Mouse (Mus musculus) v-Abl transformed pro-B cells (cell line): ENCODE data around the gene Zfp36l2.
"Not testable (repeated sequence)": the region's sequence is repeated elsewhere in the genome, so short reads cannot be mapped to it uniquely, and the experiment has no call there.

Source experiments
- in situ Hi-C, 2 experiments: fragments of 400-800 bp; cut with MboI; formaldehyde crosslinking; loops; one replicate each; pipeline ENCODE4 v1.15.1; 2025; ENCODE audit not compliant: unreplicated experiment in 2 of 2

Zfp36l2 gene

DNA sequence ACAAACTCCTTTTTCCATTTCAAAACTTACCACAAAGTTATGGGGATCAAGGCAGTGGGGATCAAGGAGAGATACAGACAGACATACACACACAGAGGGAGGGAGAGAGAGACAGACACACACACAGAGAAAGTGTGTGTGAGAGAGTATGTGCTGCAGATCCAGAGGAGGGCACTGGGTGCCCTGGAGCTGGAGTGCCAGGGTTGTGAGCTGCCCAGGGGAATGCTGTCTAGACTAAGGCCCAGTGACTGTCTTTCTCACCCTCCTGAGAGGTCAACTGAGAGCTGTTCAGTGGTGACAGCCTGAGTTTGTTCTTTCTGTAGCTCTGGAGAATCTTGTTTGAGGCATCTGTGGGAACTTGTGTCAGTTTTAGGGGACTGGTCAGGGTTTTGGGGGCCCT, 8.6 kb upstream of the Zfp36l2 start:
- in situ Hi-C loops: loop anchor here (5.0 to 10.0 kb wide), 3 partner anchors 169 to 322 kb away; no protein-coding TSS in a partner anchor

DNA sequence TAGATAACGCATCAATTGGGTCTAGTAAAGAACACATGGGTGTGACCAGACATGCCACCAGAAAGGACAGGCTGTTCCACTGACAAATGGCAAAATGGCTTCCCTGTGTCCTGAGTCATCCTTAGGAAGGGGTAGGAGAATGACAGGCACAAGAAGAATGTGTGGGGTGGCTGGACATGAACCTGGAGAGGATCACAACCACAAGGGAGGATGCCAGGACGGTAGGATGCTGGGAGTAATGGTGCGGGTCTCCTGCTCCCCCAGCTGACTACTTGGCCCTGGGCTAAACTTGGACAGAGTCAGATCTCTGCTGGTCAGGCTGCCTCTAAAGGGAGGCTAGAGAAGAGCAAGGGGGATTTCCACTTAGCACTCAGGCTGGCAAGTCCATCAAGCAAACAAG, 8.1 kb upstream of the Zfp36l2 start:
- in situ Hi-C loops: loop anchor here (5.0 to 10.0 kb wide), 3 partner anchors 169 to 321 kb away; no protein-coding TSS in a partner anchor

DNA sequence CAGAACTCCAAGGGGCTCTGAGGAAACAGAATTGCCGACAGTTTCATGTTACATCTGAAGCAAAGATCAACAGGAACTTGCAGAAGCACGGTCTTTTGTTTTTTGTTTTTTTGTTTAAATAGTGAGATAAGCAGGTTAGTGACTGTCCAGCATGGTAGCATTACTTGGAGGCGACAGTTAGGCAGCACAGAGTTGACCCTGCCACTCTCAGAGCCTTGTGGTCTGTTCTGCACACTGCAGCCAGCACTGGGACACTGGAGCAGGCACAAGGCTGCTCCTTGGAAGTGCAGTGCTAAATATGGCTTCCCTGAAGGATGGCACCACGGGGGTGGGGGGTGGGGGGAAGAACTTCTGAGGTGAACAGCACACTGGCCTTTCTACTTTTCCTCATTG, 7.3 kb upstream of the Zfp36l2 start:
- in situ Hi-C loops: loop anchor here (5.0 to 10.0 kb wide), 3 partner anchors 168 to 320 kb away; no protein-coding TSS in a partner anchor

DNA sequence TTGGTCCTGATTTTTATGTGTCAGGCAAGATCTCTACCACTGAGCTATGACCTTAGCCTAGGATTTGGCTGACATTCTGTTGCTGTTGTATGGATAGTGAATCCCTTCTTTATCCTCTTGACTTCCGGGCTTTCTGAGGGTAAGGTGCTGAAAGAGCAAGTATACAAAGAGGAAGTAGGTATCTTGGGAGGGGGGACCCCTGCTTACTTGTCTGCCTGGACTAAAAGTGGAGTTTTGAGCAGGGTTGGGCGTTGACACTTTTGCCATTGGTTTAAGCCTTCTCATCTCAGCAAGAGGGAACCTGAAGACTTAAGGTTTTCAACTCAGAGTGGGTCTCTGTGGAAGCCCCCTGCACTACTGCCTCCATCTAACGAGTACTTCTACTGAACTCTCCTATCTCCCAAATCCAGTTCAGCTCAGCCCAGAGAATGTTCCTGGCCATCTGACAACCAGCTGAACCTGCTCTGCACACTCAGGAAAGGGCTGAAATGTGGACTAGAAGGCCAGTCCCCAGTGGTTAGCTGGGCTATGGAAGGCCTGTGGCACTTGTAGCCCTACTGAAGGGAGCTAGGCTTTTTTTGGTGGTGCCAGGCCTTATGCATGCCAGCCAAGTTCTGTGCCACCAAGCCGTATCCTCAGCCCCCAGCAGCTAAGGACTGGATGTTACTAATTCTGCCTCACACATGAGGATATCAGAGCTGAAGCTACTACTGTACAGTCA, 6.7 kb upstream of the Zfp36l2 start:
- in situ Hi-C loops: loop anchor here (5.0 to 10.0 kb wide), 6 partner anchors 82 to 320 kb away; no protein-coding TSS in a partner anchor

DNA sequence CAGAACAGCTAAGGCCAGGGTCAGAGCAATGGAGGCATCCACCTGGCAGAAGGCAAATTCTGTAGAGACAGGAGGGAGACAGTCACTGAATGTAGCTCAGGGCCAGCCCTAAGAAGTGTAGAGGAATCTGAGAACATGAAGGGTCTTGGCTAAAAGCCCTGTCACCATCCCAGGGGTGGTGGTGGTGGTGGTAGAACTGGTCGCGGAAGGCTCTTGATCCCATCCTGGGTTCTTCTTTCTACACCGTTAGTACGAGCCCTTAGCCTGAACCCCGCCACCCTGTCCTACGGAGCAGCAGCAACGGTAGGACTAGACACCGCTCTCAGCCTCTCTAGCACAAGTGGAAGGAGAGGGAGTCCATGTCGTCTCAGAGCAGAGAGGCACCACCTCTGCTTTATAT, 5.7 kb upstream of the Zfp36l2 start:
- in situ Hi-C loops: loop anchor here (5.0 to 10.0 kb wide), 5 partner anchors 81 to 319 kb away; no protein-coding TSS in a partner anchor

DNA sequence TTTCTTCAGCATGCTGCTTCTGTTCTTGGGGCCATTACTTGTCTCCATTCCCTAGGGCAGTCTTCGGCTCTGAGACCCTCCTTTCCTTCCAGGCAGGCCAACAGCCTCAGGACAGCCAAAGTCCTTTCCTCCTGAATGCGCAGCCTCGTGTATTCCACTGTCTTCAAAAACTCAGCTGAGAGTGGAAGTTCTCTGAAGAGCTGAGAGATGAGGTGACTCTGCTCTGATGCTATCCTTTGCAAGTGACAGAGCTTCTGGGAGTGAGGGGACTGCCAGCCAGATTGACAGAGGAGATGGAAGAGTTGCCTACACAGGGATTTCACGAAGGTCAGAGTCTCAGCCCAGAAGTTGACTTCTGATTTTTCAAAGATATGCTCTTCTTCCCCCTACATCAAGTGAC, 4.2 kb upstream of the Zfp36l2 start:
- in situ Hi-C loops: loop anchor here (5.0 to 10.0 kb wide), 5 partner anchors 80 to 317 kb away; no protein-coding TSS in a partner anchor

DNA sequence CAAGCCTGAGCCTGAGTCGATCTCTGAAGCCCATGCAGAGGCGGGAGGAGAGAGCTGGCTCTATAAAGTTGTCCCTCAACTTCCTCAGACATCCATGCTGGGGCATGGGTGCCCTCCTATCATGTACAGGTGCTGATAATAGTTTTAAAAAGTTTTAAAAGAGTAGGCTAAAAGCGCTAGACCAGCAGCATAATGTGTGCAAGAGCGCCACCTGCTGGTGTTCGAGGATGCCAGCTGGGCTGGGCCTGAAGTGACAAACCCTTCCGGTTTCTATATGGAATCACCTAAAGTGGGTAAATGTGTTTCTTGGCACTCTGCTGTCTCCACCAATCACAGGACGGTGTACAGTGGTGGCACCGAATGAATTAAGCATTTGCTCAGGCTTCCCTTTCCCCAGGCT, 3.1 kb upstream of the Zfp36l2 start:
- in situ Hi-C loops: loop anchor here (5.0 to 10.0 kb wide), 5 partner anchors 79 to 316 kb away; no protein-coding TSS in a partner anchor

DNA sequence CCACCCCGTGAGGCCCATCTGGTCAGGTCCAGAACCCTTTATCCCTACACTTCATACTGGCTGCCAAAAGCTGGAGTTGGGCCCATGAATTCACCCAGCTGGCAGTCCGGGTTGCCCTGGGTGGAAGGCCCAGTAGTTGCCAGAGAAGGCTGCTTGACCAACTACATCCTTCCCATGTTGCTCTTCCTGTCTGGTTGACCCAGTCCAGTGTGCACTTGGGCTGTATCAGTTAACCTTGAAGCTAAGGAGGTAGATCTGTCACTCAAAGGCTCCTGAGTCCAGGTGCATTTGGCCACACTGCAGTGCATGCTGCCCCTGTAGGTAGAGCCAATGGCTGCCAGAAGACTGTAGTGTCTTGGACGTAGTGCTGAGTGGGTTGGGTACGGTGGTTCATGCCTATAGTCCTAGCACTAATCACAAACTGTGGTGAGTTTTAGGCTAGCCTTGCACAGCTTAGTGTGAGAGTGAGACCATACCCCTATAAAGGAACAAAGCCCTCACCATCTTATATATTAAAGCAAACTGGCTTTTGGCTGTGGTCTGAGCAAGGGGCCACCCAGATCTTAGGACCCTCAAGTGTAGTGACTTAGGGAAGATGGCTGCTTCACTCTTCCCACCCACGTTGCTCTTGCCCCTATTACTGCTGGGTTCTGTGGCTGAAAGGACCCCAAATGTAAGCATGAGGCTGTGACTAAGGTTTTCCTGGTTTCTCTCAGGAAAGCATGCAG, 1.5 kb upstream of the Zfp36l2 start:
- in situ Hi-C loops: no loop called here

DNA sequence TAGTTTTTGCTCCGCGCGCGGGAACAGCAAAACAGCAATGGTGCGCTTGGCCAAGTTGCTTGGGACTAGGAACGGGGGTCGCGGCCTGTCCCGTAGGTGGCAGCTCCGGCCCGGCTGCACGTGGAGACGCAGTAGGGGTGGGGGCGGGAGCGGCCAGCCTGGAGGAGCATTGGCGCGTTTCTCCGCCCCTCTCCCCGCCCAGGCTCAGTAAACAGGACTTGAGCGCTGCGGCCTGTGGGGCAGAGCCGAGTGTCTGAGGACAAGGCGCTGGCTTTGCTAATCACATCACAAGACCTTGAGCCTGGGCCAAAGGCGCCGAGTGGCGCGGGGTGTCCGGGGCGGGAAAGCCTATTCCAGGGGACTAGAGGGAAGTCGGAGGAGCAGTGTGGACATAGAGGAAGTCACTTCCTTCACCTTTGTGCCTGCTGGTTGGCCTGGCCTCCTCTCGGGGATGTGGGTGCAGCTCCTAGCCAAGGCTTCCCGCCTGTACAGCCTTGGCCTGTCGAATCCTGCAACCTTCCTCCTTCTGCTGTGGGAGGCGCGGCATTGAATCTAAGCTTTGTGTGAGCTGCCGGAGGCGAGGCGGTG, 721 bp upstream of the Zfp36l2 start:
- in situ Hi-C loops: no loop called here

DNA sequence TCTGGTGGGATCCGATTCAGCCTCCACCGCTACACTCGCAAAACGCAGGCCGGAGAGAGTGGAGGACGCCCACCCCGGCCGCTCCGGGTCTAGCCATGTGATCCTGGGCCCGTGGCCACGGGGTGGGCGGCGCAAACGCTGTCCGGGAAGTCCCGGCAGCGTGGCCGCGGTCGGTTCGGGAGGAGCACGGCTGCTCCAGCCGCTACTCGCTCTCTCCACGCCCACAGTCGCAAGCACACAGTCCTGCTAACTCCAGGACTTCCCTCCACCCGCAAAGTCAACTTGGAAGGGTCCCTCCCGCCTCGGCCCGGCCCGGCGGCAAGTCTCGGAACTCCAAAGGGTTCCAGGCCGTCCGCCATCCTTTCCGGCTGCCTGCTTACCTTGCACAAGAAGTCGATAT, 483 bp downstream of the Zfp36l2 start:
- in situ Hi-C loops: not testable (repeated sequence)

DNA sequence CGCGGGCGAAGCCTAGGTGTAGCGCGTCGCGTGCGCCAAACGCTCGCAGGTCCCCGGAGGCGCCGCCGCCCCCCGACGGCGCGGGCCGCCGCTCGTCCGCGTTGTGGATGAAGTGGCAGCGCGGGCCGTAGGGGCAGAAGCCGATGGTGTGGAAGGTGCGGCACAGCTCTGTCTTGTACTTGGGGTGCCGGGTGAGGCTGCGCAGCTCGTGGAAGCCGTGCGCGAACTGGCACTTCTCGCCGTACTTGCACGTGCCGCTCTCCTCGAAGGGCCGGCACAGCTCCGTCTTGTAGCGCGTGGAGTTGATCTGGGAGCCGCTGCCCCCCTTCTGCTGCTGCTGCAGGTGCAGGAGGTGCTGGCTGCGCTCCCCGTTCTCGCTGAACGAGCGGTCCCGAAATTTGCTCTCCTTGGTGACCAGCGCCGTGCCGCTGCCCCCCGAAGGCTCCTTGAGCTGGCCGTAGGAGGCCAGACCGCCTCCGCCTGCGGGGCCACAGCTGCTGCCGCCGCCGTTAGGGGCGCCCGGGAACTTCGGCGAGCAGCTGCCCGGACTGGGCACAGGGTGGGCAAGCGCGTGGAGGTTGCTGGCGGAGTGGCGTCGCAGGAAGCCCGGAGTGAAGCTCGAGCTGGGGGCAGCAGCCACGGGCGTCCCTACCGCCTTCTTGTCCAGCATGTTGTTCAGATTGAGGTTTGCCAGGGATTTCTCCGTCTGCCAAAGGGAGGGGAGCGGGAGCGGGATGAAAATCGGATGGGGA, 1.1 kb downstream of the Zfp36l2 start:
- in situ Hi-C loops: no loop called here

DNA sequence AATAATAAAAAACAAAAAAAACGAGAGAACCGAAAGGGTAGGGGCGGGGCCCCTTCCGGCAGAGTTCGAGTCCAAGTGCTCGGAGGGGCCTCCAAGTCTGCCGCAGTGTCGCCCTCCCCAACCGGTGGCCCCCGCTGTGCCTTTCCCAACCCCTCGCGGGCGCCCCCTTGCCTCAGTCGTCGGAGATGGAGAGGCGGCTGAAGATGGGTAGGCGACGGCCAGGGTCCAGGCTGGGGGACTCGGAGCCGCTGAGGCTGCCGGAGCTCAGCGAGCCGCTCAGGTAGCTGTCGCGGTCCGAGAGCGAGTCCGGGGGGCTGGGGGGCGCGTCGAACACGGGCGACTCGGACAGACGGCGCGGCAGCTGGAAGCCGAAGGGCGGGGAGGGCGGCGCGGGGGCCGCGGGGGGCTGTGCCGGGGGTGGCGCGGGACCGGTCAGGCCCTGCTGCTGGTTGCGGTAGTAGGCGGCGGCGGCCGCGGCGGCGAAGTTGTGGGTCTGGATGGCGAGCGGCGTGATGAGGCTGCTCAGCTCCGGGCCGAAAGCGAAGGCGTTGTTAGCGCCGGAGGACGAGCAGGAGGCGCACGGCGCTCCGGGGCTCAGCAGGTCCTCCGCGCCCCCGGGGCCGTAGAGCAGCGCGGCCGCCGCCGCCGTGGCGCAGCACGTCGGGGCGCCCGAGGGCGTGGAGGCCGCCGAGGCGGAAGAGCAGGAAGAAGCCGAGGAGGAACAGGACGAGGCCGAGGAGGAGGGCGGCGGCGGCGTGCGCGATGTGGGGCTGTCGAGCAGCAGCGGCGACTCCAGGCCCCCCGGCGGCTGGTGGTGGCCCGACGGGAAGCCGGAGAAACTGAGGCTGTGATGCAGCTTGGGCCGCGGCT, 1.9 kb downstream of the Zfp36l2 start:
- in situ Hi-C loops: no loop called here

DNA sequence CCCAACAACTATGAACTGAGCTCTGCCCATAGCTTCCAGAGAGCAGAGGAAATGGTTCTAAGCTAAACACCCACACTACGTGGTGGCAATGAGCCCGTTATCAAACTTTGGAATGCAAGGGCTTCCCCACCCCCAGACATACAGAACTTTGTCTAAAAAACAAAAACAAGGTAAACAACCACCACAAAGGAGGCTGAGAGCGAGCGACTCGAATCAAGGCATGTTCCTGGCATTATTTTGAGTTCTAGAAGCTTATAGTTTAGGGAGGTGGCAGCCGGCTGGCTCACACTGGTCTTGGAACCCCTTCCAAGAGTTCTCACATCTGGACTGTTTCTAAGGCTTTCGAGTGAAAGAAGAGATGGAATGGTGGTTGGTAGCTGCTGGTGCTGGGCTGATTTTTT, 2.7 kb downstream of the Zfp36l2 start:
- in situ Hi-C loops: no loop called here

DNA sequence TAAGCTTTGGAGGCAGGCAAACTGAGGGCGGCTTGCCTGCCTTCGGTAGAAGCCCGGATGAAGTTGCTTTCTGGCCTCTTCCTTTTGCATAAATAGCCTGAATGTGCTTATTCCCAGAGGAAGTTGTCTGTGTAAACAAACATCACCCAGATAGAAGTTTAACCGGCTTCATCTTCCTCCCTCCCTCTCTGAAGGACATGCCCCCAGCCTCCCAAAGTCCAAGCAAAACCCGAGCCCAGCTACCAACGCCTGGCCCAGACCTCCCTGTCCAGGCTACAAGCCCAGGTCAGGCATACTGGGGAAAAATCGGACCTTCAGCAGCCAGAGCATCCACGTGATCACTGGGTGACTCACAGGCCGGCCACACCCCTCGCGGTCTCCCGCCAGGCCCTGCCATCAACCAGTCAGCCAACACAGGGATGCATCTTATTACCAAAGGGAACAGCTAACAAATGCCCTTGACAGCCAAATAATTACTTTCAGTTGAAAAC, 4.4 kb downstream of the Zfp36l2 start:
- in situ Hi-C loops: loop anchor here (5.0 kb wide), 2 partner anchors 36 to 61 kb away; no protein-coding TSS in a partner anchor

DNA sequence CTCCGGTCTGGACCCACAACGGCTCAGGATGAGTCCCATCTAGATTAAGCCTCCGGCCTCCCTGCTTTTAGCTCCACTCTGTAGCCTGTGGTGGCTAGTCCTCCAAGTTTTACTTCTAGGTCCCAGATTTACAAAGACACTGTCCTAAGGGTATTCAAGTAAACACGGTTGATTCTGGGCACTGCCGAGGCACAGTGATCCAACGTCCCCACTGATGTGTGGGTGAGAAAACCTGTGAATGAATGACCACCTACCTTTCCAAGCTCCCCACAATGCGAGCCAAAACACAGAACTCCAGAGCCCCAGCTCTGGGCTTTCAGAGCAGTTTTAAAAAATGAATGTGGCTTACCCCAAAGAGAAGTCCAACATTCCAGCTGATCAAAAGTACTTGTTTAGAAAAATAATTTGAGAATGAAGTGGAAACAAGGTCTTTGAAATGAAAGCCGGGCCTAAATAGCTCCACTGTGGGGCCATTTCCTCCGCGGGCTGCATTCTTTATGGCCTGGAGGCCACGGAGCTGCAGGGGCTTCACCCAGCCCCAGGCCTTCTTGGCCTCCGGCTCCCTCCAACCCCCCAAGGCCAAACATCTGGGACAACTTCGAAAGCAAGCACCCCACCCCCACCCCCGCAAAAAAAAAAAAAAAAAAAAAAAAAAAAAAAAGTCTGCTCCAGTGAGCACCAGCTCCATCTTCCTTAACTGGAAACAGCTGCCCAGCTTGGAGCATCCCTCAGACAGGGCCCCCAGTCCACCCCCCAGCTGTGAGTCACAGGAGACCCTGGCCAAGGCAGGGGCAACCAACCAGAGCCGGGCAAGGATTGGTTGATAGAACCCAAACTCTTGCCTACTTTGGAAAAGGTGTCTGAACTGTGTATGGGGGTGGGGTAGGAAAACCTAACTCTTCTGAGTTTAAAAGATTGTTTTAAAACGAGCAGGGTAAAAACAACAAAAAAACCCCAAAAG, 5.2 kb downstream of the Zfp36l2 start:
- in situ Hi-C loops: loop anchor here (5.0 kb wide), 2 partner anchors 35 to 60 kb away; no protein-coding TSS in a partner anchor

DNA sequence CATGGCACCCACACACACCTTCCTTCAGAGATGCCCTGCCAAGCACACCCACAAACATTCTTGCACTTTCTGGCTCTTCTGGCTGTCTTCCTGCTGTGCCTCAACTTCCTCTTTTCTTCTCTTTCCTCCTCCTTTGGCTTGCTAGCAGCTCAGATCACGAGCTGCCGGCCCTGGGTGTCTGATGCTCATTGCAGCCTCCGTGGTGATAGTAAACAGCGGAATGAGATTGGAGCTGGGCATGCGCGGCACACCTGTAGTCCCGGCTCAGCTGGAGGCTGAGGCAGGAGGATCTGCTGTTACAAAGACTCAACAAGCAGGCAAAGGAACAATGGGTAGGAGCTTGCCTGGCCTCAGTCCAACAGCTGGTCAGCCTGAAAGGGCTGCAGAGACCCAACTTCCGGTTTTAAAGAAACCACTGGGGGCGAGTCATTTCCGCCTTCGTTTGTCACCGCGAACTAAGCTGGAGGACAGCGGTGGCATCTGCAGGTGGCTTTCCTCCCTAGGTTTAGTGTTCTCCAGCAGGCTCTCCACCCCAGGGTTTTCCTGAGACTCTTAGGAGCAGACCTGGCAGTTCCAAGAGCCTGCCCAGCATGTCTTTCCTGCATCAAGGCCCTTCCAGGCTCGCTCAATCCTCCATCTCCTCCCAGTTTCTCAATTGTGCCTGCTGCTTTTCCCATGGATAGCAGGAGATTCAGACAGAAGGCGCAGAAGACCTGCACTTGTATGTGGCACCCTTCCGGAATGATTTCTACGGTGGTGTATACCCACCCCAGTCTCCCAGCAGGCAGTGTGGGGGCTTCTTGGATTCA, 6.0 kb downstream of the Zfp36l2 start:
- in situ Hi-C loops: loop anchor here (5.0 kb wide), 2 partner anchors 34 to 59 kb away; no protein-coding TSS in a partner anchor
